Mouse (Mus musculus): Measurements from ENCODE around the gene Coq8a. TPM values are rescaled to one million over a fixed set of nuclear protein-coding genes. Genes with fewer than 3 reads are reported as not detected.

Coq8a gene
- polyA plus RNA-seq, 1 experiment from 2014 or later = 2.2 TPM

DNA sequence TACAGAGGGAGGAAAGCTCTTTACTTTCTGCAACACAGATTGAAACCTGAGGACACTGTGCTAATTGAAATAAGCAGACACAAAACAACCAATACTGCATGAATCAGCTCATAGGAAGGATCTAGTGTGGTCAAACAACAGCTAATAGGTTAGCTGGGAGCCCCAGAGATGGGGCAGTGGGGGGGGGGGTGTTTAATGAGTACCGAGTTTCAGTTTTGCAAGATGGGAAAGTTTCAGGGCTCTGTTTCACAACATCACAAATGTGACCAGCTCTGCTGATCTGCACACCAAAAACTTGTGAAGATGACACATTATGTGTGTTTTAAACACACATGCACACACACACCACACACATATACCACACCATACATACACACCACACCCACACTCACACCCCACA is 22.6 kb upstream of the Coq8a start:
- WGBS = 94% methylated on average over 1 of the region's 1 CpGs
- no peak overlapping the region for H3K4me3 ChIP-seq (replicated peaks)
- no peak overlapping the region for H3K27ac ChIP-seq
- 0 out of 2 replicates have a peak, but pooled peaks cover 2% of the 10 kb centered on the region for H3K27me3 ChIP-seq
- no peaks in the 10 kb centered on the region for H3K9me3 ChIP-seq
- no peak overlapping the region for H3K4me2 ChIP-seq (replicated peaks)
- no peak overlapping the region for H3K9ac ChIP-seq (replicated peaks)
- H3K36me3 ChIP-seq = no peaks in the 10 kb centered on the region
- no peak for ATAC-seq
- H3K4me1 ChIP-seq (replicated peaks) = peaks cover 17% of the 10 kb centered on the region

DNA sequence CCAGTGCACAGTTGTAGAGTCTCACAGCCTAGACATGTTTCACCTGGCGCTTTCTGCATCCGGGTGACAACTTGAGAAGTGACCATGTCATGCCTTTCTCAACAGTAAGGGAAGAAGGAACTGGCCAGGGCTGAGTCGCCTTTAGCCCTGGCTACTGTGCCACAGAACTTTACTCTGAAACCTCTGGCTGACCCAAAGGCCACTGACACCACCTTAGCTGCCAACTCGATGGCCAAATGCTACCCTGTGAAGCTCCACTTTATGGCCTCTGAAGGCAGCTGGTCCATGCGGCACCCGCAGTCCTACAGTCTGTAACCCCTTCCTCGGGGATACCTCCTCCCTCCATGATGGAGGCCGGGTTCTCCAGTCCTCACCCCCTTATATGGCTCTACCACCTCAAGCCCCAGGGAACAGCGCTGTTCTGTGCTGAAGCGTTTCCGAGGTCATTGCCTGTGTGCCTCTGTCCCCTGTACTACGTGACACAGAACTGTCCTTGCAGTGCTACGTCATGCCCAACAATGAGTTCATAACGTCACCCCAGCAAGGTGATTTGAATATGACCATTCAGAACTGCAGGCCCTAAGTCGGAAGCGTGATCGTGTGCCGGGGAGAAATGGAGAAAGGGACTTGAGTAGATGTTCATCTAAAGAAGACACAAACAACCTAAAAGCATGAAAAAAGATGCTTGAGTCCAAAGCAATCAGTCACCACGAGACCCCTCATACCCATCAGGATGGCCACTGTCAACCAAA is 21.6 kb upstream of the Coq8a start:
- peaks cover 9% of the 10 kb centered on the region for H3K4me1 ChIP-seq (replicated peaks)
- no peak overlapping the region for H3K4me3 ChIP-seq (replicated peaks)
- WGBS = 89% methylated on average over 19 of the region's 19 CpGs
- ATAC-seq = no peak
- H3K36me3 ChIP-seq = no peaks in the 10 kb centered on the region
- no peak overlapping the region for H3K27ac ChIP-seq
- H3K27me3 ChIP-seq = 0 out of 2 replicates have a peak, but pooled peaks cover 2% of the 10 kb centered on the region
- no peaks in the 10 kb centered on the region for H3K9me3 ChIP-seq
- no peak overlapping the region for H3K9ac ChIP-seq (replicated peaks)
- no peak overlapping the region for H3K4me2 ChIP-seq (replicated peaks)

DNA sequence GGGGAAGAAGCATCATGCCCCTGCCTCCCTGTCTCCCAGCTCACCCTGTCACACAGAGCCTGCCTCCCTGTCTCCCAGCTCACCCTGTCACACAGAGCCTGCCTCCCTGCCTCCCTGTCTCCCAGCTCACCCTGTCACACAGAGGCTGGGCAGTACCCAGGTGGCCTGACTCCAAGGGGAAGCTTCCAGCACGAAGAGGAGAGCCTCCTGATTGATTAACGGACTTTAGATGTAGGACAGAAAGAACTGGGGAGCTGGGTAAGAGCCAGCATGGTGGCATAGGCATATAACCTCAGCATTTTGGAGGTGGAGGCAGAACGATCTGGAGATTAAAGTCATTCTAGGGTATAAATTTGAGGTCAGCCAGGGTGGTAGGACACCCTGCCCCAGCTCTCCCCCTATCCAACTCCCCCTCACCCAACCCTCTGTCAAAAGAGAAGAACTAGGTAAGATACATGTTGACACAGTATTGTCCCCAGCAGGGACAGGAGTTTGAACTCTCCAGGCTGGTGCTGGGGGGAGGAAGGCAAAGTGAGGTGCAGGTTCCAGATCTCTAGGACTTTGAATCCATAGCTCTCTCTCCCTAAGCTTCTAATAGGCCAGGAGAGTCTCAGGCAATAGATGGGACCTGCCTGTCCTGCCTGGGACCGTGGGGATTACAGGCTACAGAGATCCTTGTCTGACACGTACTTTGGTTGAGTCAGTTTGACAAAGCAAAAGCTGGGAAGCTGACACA is 17.3 kb upstream of the Coq8a start:
- H3K9me3 ChIP-seq = no peaks in the 10 kb centered on the region
- no peak for ATAC-seq
- no peaks in the 10 kb centered on the region for H3K4me1 ChIP-seq (replicated peaks)
- no peak overlapping the region for H3K9ac ChIP-seq (replicated peaks)
- no peaks in the 10 kb centered on the region for H3K36me3 ChIP-seq
- no peaks in the 10 kb centered on the region; the same call in 1 of the 2 replicates for H3K27me3 ChIP-seq
- no peak overlapping the region for H3K4me2 ChIP-seq (replicated peaks)
- H3K4me3 ChIP-seq (replicated peaks) = no peak overlapping the region
- WGBS = 67% methylated on average over 5 of the region's 5 CpGs
- H3K27ac ChIP-seq = no peak overlapping the region

DNA sequence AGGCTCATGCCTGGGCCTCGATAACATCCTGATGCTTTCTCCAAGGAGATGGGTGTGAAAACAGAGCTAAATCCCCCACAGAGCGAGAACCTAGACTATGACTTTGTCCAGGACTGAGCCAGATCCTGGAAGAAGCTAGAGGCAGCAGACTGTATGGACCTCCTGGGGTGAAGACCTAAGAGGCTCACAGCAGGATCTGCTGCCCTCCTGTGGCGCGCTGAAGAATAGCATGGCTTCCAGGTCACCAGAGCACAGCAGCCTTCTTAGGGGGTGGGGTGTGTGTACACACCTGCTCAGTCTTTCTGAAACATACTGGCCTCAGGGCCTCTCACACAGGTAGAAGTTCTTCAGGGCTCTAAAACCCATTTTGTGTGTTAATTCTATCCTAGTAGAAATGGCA is 15.6 kb upstream of the Coq8a start:
- Histone ChIP-seq H3K4me3 (replicated peaks) (no peak overlapping the region), H3K9ac (replicated peaks) (no peak overlapping the region), H3K27me3 (no peaks in the 10 kb centered on the region; the same call in 1 of the 2 replicates), H3K4me1 (replicated peaks) (no peaks in the 10 kb centered on the region), H3K9me3 (no peaks in the 10 kb centered on the region), H3K36me3 (no peaks in the 10 kb centered on the region), H3K4me2 (replicated peaks) (no peak overlapping the region), H3K27ac (no peak overlapping the region)
- peak; percentile 56 for ATAC-seq
- 25% methylated on average over 4 of the region's 4 CpGs for WGBS

DNA sequence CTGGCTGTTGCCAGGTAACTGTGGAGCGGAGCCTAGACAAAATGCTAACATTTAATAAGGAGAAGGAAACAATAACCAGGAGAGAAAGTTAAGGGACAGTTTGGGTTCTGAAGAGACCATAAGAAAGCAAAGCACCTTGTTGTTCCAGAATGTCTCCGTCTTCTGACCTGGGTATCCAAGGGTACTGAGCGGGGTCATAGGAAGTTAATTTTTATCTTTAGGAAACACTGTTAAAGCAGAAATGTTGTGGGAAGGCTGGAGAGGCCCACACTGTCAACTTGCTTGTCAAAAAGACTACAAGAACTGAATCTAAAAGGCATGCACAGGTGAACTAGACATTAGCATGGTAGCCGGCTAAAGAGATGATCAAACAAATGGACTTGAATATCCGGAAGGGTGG is 13.5 kb upstream of the Coq8a start:
- no peak overlapping the region for H3K9ac ChIP-seq (replicated peaks)
- WGBS = 93% methylated on average over 5 of the region's 5 CpGs
- H3K27ac ChIP-seq = no peak overlapping the region
- H3K9me3 ChIP-seq = no peaks in the 10 kb centered on the region
- no peaks in the 10 kb centered on the region for H3K36me3 ChIP-seq
- no peak overlapping the region for H3K4me3 ChIP-seq (replicated peaks)
- H3K27me3 ChIP-seq = no peaks in the 10 kb centered on the region; the same call in 1 of the 2 replicates
- no peak overlapping the region for H3K4me2 ChIP-seq (replicated peaks)
- ATAC-seq = no peak
- H3K4me1 ChIP-seq (replicated peaks) = no peaks in the 10 kb centered on the region

DNA sequence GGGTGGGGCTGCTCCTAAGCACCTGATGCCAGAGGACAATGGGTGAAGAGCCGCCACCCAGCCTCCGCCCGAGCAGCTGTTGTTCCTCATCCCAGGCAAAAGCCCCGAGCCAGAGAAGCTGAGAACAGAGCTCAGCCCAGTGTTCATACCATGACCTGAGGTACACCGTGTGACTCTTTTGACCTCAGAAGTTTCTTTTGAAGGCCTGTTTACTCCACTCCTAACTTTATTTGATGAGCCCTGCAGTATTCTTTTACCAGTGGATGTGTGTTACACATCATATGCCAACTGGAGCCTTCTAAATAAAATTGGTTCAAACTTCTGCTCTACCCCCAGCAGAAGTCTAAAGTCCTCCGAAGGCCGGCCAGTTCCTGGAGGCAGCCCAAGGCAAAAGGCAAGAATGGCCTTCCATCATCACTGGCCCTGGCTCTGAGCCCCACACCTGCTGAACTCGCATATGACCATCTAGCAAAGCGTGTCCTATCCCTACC is 11.4 kb upstream of the Coq8a start:
- Histone ChIP-seq H3K27me3 (no peaks in the 10 kb centered on the region; the same call in 1 of the 2 replicates), H3K4me2 (replicated peaks) (no peak overlapping the region), H3K36me3 (no peaks in the 10 kb centered on the region), H3K27ac (no peak overlapping the region), H3K4me3 (replicated peaks) (no peak overlapping the region), H3K9me3 (no peaks in the 10 kb centered on the region), H3K4me1 (replicated peaks) (no peaks in the 10 kb centered on the region), H3K9ac (replicated peaks) (no peak overlapping the region)
- WGBS = 88% methylated on average over 9 of the region's 9 CpGs
- no peak for ATAC-seq

DNA sequence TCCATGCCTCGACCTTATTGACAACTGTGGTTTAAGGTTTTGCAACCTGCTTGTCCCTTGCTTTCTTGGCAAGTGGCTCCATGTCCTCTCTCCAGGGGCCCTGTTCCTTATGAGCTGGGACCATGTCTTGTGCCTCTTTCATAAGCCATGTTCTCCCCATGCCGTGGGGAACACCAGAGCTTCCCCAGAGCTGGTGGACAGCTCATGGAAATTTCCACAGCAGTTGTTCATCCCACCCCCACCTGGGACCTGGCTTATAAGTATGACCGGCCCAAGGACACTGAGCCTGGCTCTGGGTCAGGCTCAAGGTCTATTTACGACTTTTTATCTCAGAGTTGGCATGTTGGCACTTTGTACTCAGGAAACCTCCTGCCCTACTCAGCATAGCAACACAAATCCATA is 10.6 kb upstream of the Coq8a start:
- Histone ChIP-seq H3K27ac (no peak overlapping the region), H3K36me3 (no peaks in the 10 kb centered on the region), H3K4me3 (replicated peaks) (no peak overlapping the region), H3K9me3 (0 out of 2 replicates have a peak, but pooled peaks cover under 1% of the 10 kb centered on the region), H3K27me3 (no peaks in the 10 kb centered on the region; the same call in 1 of the 2 replicates), H3K9ac (replicated peaks) (no peak overlapping the region), H3K4me2 (replicated peaks) (no peak overlapping the region), H3K4me1 (replicated peaks) (no peaks in the 10 kb centered on the region)
- ATAC-seq = no peak
- 76% methylated on average over 4 of the region's 4 CpGs for WGBS

DNA sequence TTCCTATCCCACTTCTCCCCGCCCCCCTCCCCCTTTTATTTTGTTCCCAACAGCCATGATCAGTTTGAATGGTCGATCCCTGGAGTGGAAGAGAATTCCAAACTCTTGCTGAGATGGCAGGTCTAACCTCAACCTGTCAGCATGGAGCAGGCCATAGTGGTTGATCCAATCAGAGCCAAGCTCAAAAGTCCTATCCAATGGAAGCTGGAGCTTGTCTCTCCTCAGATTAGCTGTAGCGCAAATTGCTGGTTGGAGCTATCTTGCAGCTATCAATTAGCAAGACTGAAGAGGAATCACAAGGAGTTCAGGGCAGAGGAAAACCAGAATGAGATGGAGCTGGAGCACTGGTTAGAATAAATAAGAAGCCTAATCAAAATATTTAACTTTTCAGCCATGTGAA is 9.0 kb upstream of the Coq8a start:
- H3K9me3 ChIP-seq = 0 out of 2 replicates have a peak, but pooled peaks cover 9% of the 10 kb centered on the region
- no peak overlapping the region for H3K27ac ChIP-seq
- 85% methylated on average over 3 of the region's 3 CpGs for WGBS
- H3K4me2 ChIP-seq (replicated peaks) = no peak overlapping the region
- H3K36me3 ChIP-seq = no peaks in the 10 kb centered on the region
- H3K9ac ChIP-seq (replicated peaks) = no peak overlapping the region
- H3K27me3 ChIP-seq = no peaks in the 10 kb centered on the region
- H3K4me1 ChIP-seq (replicated peaks) = no peaks in the 10 kb centered on the region
- H3K4me3 ChIP-seq (replicated peaks) = no peak overlapping the region
- no peak for ATAC-seq

DNA sequence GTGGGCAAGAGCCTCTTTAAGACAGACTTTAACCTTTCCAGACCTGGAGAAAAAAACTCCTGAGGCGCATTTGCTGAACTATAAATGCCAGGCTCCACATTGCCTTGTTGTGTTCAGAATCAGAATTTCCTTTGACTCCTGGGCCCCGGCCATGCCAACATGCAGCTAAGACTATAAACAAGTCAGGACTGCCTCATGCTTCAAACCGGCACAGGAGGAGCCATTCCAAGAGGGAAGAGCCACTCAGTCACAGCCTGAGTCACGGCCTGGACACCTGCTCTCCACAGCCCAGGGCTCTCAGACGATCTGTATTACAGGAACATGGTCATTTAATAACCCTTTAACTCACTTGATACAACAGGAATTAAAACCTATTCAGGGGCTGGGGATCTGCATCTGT is 1.3 kb upstream of the Coq8a start:
- H3K4me2 ChIP-seq (replicated peaks) = no peak overlapping the region
- no peak overlapping the region for H3K4me3 ChIP-seq (replicated peaks)
- no peak overlapping the region for H3K27ac ChIP-seq
- 67% methylated on average over 5 of the region's 5 CpGs for WGBS
- H3K9ac ChIP-seq (replicated peaks) = no peak overlapping the region
- 0 out of 2 replicates have a peak, but pooled peaks cover 9% of the 10 kb centered on the region for H3K9me3 ChIP-seq
- H3K36me3 ChIP-seq = no peaks in the 10 kb centered on the region
- H3K4me1 ChIP-seq (replicated peaks) = peaks cover 5% of the 10 kb centered on the region
- no peaks in the 10 kb centered on the region; the same call in 1 of the 2 replicates for H3K27me3 ChIP-seq
- no peak for ATAC-seq

DNA sequence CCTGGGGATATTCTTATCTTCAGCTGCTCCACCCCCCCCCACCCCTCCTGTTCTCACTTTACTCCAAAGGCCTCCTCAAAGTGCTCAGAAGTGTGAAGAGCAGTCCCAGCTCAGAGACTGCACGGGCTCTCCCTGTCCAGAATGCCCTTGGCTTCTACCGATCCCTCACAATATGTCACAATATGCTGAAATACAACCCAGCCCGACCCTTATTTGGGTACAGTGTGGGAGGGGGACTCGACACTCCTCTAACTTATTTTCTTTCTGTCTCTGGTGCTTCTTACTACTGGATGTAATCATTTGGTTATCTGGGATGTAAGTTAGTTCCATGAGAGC is 281 bp upstream of the Coq8a start:
- H3K4me3 ChIP-seq (replicated peaks) = no peak overlapping the region
- no peak for ATAC-seq
- 0 out of 2 replicates have a peak, but pooled peaks cover 7% of the 10 kb centered on the region for H3K9me3 ChIP-seq
- peaks cover 12% of the 10 kb centered on the region for H3K4me1 ChIP-seq (replicated peaks)
- H3K4me2 ChIP-seq (replicated peaks) = no peak overlapping the region
- peaks cover 4% of the 10 kb centered on the region; the same call in 1 of the 2 replicates for H3K27me3 ChIP-seq
- H3K27ac ChIP-seq = no peak overlapping the region
- no peak overlapping the region for H3K9ac ChIP-seq (replicated peaks)
- 76% methylated on average over 4 of the region's 4 CpGs for WGBS
- no peaks in the 10 kb centered on the region for H3K36me3 ChIP-seq

DNA sequence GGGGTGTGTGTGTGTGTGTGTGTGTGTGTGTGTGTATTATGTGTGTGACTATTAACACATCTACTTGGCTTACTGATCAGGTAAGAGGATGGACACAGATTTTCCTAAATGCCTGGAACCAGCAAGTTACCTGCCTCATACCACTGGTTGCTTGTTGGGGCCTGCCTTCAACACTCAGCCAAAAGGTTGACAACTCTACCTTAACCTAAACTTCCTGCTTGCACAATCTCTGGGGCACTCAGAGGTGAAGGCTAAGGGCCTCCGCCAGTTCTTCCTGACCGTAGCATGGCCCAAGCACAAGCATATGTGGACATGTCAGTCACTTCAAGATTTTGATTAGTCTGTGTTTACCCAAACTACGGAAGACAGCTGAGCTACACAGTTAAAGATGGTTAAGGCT is 1.4 kb downstream of the Coq8a start:
- WGBS = 92% methylated on average over 3 of the region's 3 CpGs
- H3K27ac ChIP-seq = no peak overlapping the region
- H3K4me1 ChIP-seq (replicated peaks) = peaks cover 12% of the 10 kb centered on the region
- H3K9me3 ChIP-seq = no peaks in the 10 kb centered on the region
- H3K9ac ChIP-seq (replicated peaks) = no peak overlapping the region
- no peak overlapping the region for H3K4me3 ChIP-seq (replicated peaks)
- H3K4me2 ChIP-seq (replicated peaks) = no peak overlapping the region
- no peak for ATAC-seq
- H3K36me3 ChIP-seq = no peaks in the 10 kb centered on the region
- H3K27me3 ChIP-seq = peaks cover 13% of the 10 kb centered on the region; the same call in 1 of the 2 replicates

DNA sequence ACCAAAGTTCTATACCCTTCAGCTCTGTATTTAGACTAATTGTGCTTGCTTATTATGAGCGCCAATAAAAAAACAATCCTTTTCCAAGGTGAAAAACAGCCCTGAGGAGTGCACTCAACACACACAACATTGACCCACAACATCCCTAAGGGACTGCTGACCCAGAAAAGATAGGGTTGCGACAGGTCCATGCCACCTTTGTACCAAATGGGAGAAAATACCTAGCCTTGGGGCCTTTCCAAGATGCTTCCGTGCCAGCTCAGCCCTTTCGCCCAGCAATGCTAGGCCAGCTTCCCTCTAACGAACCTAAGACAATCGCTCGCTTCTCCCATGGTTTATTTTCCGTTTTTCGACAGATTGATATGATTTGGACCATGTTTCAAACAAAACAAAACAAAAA is 2.9 kb downstream of the Coq8a start:
- no peak for ATAC-seq
- Histone ChIP-seq H3K4me3 (replicated peaks) (0 out of 2 replicates have a peak overlapping the region, but pooled peaks have one; percentile 67), H3K9me3 (no peaks in the 10 kb centered on the region), H3K4me2 (replicated peaks) (peak overlapping the region; percentile 93), H3K27ac (no peak overlapping the region), H3K27me3 (peaks cover 16% of the 10 kb centered on the region), H3K36me3 (no peaks in the 10 kb centered on the region), H3K9ac (replicated peaks) (peak overlapping the region; percentile 55; the same call in 1 of the 2 replicates), H3K4me1 (replicated peaks) (peaks cover 12% of the 10 kb centered on the region)
- 92% methylated on average over 9 of the region's 9 CpGs for WGBS
